Mouse (Mus musculus) inflammation-experienced regulatory T-cells, adult 16 weeks (primary cell): ENCODE data around the gene Washc1. TPM values are rescaled to one million over a fixed set of nuclear protein-coding genes. Genes with fewer than 3 reads are reported as not detected.

Source experiments
- polyA plus RNA-seq: library from polyadenylated mRNA; unstranded; fragments of 100-300 nt; shearing (Covaris generic); gene quantifications from one replicate; pipeline ENCODE4 v1.2.1, GENCODE M21; 2017

Gene Washc1
- 10.7 TPM for polyA plus RNA-seq

DNA sequence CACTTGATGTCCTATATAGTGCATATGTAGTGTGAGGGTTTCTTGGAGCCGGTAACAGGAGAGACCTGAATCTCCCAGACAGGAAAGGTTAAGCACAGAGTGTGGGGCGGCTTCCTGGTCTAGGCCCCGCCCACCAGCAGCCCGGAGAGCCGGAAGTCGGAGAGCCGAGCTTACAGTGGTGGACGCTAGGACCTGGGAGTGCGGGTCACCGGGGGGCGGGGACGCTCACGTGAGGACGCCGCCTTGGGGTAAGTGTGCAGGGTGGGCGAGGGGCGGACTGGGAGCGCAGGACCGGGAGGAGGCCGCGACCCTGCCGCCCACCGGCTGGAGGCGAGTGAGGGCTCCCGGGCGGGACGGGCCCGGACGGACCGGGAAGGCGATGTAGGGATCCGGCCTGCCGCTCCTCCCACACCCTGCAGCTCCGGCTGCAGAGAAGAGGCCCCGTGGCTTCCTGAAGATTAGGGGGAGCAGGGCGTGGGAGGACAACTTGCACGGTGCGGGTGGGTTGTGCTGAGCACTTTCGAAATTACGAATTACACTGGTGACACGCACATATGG lies at the start of gene Washc1:
TSS of gene Washc1 (plus strand) at position 144 of the 558 bp plus-strand sequence.

GRCm38 (mm10) chr17:66076934-66077333 lies 34.4 kb upstream of the Washc1 start, which contains the start of gene Ankrd12:
Ankrd12 (minus strand) TSS chr17:66077089.

DNA sequence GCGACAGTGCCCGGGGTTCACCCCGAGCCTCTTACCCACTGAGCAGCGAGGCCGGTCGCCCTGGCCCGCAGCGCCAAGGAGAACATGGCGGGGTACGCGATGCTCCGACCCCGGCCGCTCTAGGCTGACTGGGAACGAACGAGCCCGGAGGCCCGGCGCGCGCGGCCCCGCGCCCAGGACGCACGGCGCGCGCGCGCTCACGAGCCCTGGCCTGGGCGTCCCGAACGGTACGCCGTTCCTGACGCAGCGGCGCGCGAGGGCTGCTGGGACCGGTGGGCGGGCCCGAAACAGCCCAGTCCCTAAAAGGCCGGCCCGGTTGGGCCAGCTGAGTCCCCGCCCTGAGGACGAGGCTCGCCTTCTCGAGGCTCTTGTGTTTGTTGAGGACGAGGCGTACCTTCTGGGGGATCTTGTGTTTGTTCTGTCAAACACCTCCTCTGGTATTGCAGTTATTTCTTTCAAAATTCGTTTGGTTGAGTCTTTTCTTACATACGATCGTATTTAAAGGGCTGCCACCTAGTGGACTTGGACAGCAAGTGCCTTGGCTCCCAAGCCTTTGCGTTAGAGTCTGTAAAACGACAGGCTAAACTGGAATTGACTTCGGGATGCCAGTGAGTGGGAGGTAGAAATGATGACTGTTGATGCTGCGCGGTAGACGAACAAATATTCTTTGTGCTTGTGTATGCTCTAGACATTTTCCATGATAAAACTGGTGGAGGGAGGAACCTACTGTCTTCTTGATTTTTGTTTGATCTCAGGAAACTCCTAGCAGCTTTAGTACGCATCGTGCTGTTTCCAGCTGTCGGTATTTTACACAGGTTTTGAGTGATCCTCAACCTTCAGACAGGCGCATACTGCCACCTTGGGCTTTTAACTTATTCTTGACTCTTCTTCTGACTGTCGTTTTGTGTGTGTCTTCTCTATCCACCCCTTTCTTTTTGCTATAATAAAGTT lies 9.7 kb upstream of the Washc1 start, which contains the start of gene Ndufv2:
TSS of gene Ndufv2 (minus strand) at position 180 of the 951 bp plus-strand sequence.

GRCm38 (mm10) chr17:66123066-66123815 lies 11.9 kb downstream of the Washc1 start, which contains the start of gene Ddx11:
Ddx11 (plus strand) TSS chr17:66123520.

Other genes starting within 250 kb of the Washc1 start
- gene Ralbp1, start 225.7 kb upstream of the Washc1 start, polyA plus RNA-seq = 86.7 TPM
- gene Twsg1, start 160.3 kb upstream of the Washc1 start, polyA plus RNA-seq = 81.8 TPM
- 226 TPM for gene Ankrd12, start 34.5 kb upstream of the Washc1 start, polyA plus RNA-seq
- 231 TPM for gene Ndufv2, start 10.0 kb upstream of the Washc1 start, polyA plus RNA-seq
- 41.2 TPM for gene Ddx11, start 12.0 kb downstream of the Washc1 start, polyA plus RNA-seq